Mouse (Mus musculus) brown adipose tissue, adult 24 weeks (tissue): ENCODE measurements around the gene Esrra. TPM values are rescaled to one million over a fixed set of nuclear protein-coding genes. Genes with fewer than 3 reads are reported as not detected.

ENCODE experiments used
- H3K27ac ChIP-seq: fragments of 200-500 bp; replicated peaks from 2 replicates; pipeline ENCODE4 v1.5.1; 2012; ENCODE audit warnings: low read depth, mild to moderate bottlenecking, low read length
- H3K4me1 ChIP-seq: fragments of 200-500 bp; 2 replicates; pipeline ENCODE4 v1.6.1; 2012; ENCODE audit warnings: low read length, mixed read lengths; ENCODE audit not compliant: control insufficient read depth, insufficient read depth, insufficient read length
- H3K4me3 ChIP-seq: fragments of 200-500 bp; 2 replicates; pipeline ENCODE4 v1.5.1; 2012; ENCODE audit warnings: low read depth, mild to moderate bottlenecking, low read length, moderate library complexity; ENCODE audit not compliant: insufficient read depth
- polyA plus RNA-seq: library from polyadenylated mRNA; stranded (reverse); fragments of >200 nt; gene quantifications from 2 replicates; pipeline ENCODE4 v1.2.4, GENCODE M21; 2012; ENCODE audit not compliant: missing spikeins, insufficient read depth, insufficient read length

Gene Esrra
- 86.4 and 123 TPM in 2 replicates for polyA plus RNA-seq

DNA sequence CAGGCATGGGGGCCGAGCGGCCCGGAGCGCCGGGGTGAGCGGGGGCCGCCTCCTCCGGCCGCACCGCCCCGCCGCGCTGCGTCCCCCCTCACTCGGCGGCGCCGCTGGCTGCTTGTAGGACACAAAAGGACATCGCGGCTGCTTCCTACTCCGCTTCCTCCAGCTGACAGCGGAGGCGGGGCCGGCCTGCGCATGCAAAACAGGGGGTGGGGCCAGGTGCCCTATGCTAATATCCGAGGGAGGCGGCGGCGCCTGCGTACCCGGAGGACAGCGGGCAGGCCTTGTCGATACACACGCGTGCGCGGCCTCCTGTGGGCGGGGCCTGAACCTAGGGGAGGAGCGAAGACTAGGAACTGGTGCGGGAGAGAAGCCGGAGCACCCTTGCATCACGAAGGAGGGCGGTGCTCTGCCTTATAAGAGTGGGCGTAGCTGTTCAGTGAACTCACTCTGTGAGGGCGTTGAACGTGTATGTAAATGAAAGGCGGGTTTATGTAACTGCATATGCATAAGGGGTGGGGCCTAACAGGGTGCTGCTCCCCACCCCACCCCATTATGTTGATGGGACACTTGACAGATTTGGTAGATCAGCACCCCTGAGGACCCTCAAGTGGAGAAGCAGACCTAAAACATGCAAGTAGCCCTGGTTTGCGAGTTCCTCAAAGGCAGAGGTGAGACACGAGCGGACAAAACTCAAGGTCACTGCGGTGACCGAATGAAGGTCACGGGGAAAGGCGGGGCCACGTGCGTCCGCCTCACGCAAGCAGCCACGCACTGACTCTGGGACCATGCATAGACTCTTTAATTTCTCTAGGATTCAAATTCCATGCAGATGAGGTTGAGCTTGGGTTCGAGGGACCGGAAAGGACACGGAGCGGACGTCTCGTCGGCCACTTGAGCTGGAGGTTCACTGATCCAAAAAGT is at the start of gene Esrra:
Gene Esrra (minus strand): TSS at position 167 of the 921 bp plus-strand sequence.
- Histone ChIP-seq H3K4me1 (peaks cover 11% of the 10 kb centered on the region), H3K4me3 (peak within 1 kb of the TSS; percentile 93), H3K27ac (peak within 1 kb of the TSS; percentile 99)

DNA sequence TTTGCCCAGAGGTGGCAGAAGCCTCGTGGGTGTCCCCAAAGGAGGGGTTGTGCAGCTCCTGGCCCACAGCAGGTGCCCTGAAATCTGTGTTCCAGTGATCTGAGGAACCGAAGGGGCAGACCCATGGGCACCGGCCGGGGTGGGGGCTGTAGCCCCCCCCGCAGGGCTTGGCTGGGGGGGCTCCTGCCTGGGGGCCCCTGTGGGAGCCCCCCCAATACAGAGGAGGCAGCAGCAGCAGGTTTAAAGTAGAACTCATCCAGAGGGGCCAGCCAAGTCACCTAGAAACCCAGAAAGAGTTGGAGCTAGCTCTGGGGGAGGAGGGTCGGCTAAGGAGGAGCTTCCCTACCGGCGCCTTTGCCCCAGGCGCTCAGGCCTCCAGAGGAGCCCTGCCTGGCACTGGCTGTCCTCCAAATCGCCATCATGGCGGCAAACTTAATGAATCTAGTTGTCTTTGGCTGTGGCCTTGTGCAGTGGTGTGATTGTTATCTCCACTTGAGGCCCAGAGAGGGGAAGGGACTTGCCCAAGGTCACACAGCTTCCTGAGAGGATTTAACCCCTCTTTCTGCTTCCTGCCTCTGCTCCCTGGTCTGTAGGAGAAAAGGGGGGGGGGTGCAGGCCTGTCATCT is 49.0 kb upstream of the Esrra start:
- H3K4me3 ChIP-seq, result no peak overlapping the region
- H3K4me1 ChIP-seq, result peaks cover 3% of the 10 kb centered on the region
- no peak overlapping the region for H3K27ac ChIP-seq

DNA sequence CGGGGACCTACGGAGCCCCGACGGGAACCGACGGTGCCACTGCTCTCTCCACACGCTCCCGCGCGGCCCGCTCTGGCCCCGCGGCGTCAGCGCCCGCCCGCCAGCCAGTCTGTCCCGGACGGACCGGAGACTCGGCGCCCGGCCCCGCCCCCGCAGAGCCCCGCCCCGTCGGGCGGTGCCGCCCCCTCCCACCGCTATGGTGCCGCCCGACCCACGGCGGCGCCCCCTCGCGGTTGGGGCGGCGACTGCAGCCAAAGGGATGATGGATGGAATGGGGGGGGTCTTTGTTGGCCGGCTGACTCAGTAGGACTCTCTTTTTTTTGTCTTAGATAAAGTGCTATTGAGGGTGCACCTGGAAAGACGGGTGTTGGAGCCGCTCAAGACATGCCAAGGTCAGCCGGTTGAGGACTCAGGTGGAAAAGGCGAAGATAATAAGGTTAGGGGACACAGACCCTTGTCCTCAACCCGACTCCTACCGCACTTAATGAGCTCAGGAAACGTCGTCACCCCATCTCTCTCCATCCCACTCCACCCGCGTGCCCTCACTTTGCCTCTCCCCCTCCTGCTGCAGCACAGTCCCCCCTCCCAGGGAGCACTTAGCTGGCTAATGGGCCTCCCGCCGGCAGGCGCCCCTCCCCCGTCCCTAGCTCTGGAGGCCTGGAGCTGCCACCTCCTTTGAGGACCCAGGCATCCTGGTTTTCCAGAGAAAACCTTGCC is 48.2 kb upstream of the Esrra start:
- Histone ChIP-seq H3K27ac (peak overlapping the region; percentile 62; the same call in 1 of the 2 replicates), H3K4me1 (peaks cover 3% of the 10 kb centered on the region), H3K4me3 (peak overlapping the region; percentile 95)

DNA sequence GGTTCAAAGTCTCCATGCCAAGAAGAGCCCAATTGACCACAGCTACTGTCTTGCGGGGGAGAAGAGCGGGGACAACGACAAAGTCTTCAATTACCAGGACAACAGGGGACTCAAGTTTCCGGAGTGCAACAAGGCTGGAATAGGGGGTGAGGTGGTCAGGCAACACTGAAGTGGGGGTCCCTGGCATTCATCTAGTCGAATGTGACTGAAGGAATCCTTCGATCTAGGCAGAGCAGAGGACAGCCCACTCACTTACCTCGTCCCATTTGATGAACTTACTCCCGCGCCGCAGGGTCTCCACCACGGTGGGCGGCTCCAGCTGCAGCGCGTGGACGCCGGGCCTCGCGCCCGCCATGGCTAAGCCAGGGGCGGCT is 47.7 kb upstream of the Esrra start:
- Histone ChIP-seq H3K27ac (peak overlapping the region; percentile 62; the same call in 1 of the 2 replicates), H3K4me1 (peaks cover 3% of the 10 kb centered on the region), H3K4me3 (peak overlapping the region; percentile 95)

DNA sequence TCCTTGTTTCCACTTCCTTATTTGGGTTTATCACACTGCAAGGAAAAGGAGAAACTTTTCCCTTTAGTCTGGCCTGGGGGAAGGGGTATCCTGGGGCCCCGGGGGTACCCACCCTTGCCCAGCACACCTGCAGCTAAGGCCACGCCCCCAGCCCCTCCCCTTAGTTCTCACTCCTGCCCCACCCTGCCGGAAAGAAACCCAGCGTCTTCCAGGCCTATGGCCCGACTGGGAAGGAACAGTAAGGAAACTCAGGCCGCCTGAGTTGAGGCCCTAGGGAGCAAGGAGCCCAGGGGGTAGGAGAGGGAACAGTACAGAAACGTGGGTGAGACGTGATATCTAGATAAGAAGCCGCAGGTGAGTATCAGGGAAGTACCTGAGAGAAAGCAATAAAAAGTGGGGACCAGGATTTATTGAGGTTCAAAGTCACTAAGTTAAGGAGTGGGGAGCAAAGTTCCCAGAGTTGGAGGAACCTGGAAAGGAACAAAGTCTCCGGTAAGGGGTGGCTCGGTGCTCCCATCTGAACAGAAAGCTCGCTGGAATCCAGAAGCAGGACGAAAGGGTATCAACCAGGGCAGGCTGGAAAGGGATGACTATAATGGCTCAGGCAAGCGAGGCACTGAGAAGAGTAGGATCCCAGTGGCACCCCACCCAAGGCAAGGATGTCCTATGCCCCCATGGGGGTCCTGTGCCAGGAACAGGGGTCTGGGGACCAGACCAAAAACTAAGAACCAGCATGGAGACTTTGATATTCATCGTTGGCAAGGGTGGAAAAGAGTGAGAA is 47.1 kb upstream of the Esrra start:
- Histone ChIP-seq H3K27ac (0 out of 2 replicates have a peak overlapping the region, but pooled peaks have one; percentile 1), H3K4me1 (peaks cover 3% of the 10 kb centered on the region), H3K4me3 (peak overlapping the region; percentile 95)

GRCm38 (mm10) chr19:6956461-6956860 is 34.8 kb upstream of the Esrra start:
- Histone ChIP-seq H3K27ac (no peak overlapping the region), H3K4me1 (peaks cover 10% of the 10 kb centered on the region), H3K4me3 (no peak overlapping the region)

DNA sequence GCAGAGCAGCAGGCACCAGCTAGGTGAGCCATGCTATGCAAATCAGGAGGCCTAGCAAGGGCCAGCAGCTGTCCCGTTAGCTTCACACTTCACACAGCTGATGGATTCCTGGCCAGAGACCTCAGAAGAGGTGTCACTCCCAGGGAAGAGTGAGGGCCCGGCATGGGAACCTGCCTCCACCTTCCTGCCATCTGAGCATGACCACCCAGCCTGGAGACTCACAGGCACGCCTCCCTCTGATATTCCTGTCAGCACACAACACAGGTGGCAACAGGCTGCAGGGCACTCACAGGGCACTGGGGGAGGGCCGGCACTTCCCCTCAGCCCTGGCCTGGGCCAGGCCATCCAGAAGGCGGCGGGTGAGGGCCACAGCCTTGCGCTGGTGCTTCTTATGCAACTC is 33.8 kb upstream of the Esrra start:
- H3K27ac ChIP-seq, result no peak overlapping the region
- peaks cover 10% of the 10 kb centered on the region for H3K4me1 ChIP-seq
- no peak overlapping the region for H3K4me3 ChIP-seq

- H3K4me1 ChIP-seq, result peaks cover 10% of the 10 kb centered on the region
- H3K27ac ChIP-seq, result no peak overlapping the region
- no peak overlapping the region for H3K4me3 ChIP-seq
Measured at GRCm38 (mm10) chr19:6954046-6954445, 32.4 kb upstream of the Esrra start.

DNA sequence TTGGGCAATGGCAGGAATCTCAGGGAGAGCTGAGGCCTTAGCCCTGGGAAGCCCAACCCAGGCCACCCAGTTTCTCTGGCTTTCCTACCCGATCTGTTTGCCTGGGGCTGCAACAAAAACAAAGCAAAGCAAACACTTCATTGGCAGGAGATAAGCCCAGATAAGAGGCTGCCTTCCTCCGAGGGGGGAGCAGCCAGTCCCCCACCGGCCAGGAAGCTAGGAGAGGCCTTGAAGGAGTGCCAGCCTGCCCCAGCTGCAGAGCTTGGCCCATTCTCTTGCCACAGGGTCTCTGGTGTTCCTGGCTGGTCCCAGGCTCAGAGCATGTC is 31.1 kb upstream of the Esrra start:
- Histone ChIP-seq H3K4me3 (peak overlapping the region; percentile 74), H3K4me1 (peaks cover 10% of the 10 kb centered on the region), H3K27ac (peak overlapping the region; percentile 94)

DNA sequence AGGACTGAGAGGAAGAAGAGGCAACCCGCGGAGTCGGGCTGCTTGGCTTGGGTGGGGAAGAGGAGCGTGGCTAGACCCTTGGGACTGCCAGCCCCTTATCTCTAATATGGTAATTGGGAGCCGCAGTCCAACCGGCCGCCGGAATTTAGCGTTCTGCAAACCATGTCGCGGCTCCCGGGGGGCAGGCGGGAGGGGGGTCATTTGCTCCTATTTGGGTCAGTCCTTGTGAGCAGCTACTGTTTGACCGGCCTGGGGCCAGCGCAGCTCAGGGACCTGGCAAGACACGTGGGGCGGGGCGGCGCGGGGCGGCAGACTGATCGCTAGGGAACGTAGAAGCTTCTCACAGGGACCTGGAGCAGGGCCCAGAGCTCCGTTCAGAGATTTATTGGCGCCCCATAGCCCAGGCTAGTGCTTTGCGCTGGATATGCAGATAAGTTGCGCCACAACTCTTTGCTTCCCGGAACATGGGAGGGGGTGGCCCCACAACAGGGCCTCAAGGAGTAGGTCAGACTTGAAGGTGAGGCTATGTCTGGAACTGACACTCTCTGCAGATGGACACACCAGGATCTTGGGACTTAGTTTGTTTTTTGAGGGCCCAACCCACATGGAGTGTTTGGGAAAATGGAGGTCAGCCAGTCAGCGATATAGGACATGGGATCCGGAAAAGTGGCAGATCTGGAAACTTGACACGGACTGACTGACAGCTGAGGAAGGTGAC is 30.5 kb upstream of the Esrra start:
- peak overlapping the region; percentile 94 for H3K27ac ChIP-seq
- peaks cover 10% of the 10 kb centered on the region for H3K4me1 ChIP-seq
- H3K4me3 ChIP-seq, result peak overlapping the region; percentile 74

DNA sequence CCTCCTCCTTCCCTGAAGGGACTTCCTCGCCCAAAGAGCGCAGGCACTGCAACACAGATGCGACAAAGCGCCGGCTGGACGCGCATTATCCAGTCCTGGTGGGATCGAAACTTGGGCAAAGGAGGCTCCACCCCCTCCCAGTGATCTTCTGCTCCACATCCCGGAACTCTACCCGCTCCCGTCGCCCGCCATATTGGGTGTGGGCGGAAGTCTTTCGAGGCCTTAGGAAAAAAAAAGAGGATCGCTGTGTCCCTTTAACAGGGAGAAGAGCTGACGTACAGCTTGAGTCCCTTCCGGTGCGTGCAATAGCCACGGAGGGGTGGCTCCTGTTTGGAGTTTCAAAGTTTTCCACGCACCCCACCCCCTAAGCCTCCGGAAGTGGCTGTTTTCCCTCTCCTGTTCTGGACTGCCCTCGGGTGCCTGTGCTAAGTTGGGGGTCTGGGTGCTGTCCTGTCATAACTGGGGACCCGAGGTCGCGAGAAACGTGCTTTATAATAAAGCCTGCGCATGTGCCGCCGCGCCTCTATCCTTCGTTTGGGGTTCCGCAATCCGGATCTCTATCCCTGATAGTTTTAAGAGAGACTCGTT is 29.9 kb upstream of the Esrra start:
- Histone ChIP-seq H3K27ac (peak overlapping the region; percentile 94), H3K4me1 (peaks cover 10% of the 10 kb centered on the region), H3K4me3 (peak overlapping the region; percentile 75)

GRCm38 (mm10) chr19:6950613-6951153 is 29.1 kb upstream of the Esrra start:
- H3K4me3 ChIP-seq, result peak overlapping the region; percentile 75
- peaks cover 10% of the 10 kb centered on the region for H3K4me1 ChIP-seq
- H3K27ac ChIP-seq, result peak overlapping the region; percentile 84

DNA sequence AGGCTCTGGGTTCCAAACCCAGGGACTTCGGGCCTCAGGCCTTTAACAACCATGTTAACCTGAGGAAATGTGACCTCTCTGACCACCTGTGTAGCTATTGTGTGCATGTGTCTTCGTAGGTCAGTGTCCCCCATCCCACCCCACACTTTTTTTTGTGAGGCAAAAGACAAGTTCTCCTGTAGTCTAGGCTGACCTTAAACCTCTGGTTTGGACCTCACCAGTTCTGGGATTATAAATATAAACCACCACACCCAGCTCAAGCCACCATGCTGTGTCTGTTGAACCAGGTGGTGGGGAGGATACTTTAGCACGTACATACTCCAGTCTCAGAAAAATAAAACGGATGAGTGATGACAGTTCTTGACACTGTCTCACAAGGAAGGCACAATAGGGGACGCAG is 28.3 kb upstream of the Esrra start:
- peak overlapping the region; percentile 75; the same call in 1 of the 2 replicates for H3K4me3 ChIP-seq
- peaks cover 10% of the 10 kb centered on the region for H3K4me1 ChIP-seq
- no peak overlapping the region for H3K27ac ChIP-seq
